Mouse (Mus musculus): ENCODE data around the gene Sh3bp5.

GRCm38 (mm10) chr14:31433851-31434360 is 2.0 kb downstream of the Sh3bp5 start:
- TF ChIP-seq GATA1 (IDR thresholded peaks at IDR 0.05; ENCODE audit: borderline replicate concordance, low read length) (no peak), FLI1 (IDR thresholded peaks at IDR 0.05; ENCODE audit: low read length) (no peak)
